Mouse (Mus musculus) spleen, embryonic (tissue): Measurements from ENCODE around the gene Zfp955a.
"Not testable (repeated sequence)": the region's sequence is repeated elsewhere in the genome, so short reads cannot be mapped to it uniquely, and the experiment has no call there.

Experiments used
- CTCF ChIA-PET: fragments of 350-600 bp; sonication (Branson Sonifier 250); formaldehyde crosslinking; loops from one replicate; lab custom pipeline; 2022; lab: Charles Lee

Zfp955a gene

DNA sequence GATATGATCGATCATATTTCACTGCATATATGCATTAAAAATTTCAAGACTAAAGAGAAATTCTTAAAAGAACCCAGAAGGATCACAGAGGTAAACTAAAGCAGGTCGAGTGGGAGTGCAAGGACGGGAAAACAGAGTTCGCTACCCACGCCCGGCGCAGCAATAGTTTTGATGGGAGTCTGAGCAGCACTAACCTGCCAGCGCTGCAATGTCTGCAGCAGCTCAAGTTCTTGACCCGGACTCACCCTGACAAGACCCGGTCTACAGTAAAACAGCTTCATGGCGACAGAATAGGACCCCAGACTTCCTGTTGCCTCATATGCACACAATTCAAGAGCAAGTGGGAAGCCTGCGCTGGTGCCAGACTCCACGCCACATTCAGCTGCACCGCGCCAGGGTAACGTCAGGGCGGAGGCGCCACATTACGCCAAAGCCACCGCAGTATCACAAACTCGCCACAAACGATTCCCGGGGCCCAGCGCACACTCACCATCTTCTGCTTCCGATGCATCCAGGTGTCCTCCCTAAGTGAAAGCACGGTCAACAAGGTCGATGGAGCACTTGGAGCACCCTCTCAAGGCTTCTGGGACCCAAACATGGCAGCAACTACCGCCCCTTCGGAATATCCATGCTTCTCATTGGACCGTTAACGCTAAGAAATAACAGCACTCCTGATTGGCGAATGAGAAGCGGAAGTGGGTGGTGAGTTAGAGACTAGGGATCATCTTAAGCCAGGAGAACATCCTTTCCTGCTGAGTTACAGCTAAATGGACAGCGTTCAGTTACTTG, at the start of gene Zfp955a:
Zfp955a (minus strand) TSS at position 616 of the 789 bp plus-strand sequence.
- CTCF ChIA-PET = not testable (repeated sequence)

DNA sequence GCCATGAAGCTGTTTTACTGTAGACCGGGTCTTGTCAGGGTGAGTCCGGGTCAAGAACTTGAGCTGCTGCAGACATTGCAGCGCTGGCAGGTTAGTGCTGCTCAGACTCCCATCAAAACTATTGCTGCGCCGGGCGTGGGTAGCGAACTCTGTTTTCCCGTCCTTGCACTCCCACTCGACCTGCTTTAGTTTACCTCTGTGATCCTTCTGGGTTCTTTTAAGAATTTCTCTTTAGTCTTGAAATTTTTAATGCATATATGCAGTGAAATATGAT, 34.9 kb upstream of the Zfp955a start:
- CTCF ChIA-PET = not testable (repeated sequence)

DNA sequence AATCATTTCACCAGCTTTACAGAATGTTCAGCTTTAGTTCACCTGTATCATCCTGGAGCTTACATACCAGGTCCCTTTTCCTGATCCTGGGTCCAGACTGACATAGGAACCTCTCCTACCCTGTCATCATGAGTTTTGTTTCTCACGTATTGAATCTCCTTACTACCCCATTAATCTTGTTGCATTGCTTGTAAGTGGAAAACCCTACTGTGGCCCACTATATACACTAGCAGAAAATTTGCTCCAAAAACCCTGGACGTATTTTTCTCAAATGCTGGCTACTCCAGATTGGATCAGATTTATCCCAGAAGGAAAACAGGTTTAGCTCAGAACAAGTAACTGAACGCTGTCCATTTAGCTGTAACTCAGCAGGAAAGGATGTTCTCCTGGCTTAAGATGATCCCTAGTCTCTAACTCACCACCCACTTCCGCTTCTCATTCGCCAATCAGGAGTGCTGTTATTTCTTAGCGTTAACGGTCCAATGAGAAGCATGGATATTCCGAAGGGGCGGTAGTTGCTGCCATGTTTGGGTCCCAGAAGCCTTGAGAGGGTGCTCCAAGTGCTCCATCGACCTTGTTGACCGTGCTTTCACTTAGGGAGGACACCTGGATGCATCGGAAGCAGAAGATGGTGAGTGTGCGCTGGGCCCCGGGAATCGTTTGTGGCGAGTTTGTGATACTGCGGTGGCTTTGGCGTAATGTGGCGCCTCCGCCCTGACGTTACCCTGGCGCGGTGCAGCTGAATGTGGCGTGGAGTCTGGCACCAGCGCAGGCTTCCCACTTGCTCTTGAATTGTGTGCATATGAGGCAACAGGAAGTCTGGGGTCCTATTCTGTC, 34.3 kb upstream of the Zfp955a start, which contains the start of gene Zfp955b:
Zfp955b (plus strand) TSS at position 506 of the 837 bp plus-strand sequence.
- CTCF ChIA-PET = not testable (repeated sequence)

DNA sequence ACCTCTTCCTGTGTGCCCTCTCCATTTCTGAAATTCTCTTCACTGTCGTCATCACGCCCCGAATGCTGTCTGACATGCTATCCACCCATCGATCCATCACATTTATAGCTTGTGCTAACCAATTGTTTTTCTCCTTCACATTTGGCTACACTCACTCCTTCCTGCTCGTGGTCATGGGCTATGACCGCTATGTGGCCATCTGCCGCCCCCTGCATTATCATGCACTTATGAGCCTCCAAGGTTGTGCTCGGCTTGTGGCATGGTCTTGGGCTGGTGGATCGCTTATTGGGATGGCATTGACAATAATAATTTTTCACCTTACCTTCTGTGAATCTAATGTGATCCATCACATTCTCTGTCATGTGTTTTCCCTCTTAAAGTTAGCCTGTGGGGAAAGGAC, 14.0 kb upstream of the Zfp955a start:
- CTCF ChIA-PET = no interaction called here

DNA sequence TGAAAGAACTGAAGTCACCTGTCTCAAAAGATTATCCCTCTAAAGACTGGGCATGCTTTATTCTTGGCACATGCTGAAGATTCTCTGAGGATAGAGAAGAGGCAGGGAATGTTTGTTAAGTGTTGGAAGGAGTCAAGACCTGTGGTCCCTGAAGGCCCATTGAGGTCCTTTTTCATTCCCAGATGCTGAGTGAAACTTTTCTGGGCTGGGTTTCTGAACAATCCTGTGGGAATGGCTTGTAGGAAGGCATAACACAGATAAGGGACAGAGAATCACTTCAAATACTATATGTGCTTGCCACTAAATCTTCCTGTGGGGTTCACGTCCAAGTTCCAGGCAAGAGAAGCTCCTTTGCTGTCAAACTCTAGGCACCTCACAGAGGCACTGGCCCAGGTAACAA, 9.4 kb upstream of the Zfp955a start, which contains the start of gene Olfr63:
Olfr63 (plus strand) TSS at position 301 of the 400 bp plus-strand sequence.
- CTCF ChIA-PET = no interaction called here

DNA sequence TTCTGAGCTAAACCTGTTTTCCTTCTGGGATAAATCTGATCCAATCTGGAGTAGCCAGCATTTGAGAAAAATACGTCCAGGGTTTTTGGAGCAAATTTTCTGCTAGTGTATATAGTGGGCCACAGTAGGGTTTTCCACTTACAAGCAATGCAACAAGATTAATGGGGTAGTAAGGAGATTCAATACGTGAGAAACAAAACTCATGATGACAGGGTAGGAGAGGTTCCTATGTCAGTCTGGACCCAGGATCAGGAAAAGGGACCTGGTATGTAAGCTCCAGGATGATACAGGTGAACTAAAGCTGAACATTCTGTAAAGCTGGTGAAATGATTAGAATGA, 343 bp upstream of the Zfp955a start:
- CTCF ChIA-PET = not testable (repeated sequence)

DNA sequence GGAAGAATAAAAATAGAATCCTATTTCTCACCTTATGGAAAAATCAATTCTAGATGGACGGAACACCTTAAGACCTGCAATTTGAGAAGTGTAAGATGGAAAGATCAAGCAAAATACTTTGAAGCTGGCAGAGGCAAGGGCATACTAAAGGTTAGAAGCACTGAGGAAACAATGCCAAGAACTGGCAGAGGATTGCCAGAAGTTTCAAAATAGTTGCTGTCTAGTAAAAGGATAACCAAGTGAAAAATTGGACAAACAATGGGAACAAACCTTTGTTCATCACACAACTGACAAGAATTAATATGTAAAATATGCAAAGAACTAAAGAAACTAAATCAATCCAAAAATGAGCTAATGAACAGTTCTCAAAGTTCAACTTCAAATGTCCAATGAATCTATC, 18.3 kb downstream of the Zfp955a start:
- CTCF ChIA-PET = not testable (repeated sequence)

DNA sequence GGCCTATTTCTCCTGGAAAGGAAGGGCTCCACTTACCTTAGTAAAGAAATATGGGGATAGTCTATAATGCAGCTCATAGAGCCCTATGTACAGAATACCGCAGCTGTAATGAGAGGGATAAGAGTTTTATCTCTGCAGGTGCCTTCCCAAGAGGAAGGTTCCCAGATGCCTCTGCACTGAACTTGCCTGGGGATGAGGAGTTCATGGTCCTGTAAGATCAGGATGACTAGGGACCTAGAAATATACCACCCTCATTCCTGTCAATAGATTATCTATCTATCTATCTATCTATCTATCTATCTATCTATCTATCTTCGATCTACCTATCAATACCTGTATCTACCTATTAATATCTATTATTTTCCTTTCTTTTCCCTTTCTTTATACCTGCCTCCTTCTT, 33.4 kb downstream of the Zfp955a start, which contains the start of gene Olfr1564:
Olfr1564 (minus strand) TSS at position 101 of the 400 bp plus-strand sequence.
- CTCF ChIA-PET = no interaction called here

DNA sequence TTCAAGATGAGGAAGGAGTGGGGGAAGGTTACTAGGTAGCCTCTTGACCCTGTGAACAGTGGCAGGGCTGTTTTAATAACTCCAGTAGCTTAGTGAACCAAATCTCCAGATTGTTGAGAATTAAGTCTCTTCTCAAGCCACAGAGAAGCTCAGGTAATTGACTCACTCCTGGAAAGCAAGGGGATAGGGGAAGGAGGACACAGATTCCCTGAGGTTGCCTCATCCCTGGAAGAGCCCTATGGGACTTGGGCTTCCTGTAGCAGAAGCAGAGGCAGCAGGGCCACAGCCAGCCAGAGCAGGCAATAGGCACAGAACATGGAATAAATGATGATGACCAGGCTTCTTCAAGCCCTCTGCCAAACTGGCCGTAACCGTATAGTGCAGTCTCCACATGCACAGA, 63.9 kb downstream of the Zfp955a start, which contains the start of gene Olfr239:
Olfr239 (plus strand) TSS at position 301 of the 400 bp plus-strand sequence.
- CTCF ChIA-PET = not testable (repeated sequence)
